Mouse (Mus musculus): Measurements from ENCODE around the gene Mrpl45.
A peak's percentile ranks its signal among the peaks of the same experiment; 100 is the strongest.
"Not testable (repeated sequence)": the region's sequence is repeated elsewhere in the genome, so short reads cannot be mapped to it uniquely, and the experiment has no call there.

Gene Mrpl45

DNA sequence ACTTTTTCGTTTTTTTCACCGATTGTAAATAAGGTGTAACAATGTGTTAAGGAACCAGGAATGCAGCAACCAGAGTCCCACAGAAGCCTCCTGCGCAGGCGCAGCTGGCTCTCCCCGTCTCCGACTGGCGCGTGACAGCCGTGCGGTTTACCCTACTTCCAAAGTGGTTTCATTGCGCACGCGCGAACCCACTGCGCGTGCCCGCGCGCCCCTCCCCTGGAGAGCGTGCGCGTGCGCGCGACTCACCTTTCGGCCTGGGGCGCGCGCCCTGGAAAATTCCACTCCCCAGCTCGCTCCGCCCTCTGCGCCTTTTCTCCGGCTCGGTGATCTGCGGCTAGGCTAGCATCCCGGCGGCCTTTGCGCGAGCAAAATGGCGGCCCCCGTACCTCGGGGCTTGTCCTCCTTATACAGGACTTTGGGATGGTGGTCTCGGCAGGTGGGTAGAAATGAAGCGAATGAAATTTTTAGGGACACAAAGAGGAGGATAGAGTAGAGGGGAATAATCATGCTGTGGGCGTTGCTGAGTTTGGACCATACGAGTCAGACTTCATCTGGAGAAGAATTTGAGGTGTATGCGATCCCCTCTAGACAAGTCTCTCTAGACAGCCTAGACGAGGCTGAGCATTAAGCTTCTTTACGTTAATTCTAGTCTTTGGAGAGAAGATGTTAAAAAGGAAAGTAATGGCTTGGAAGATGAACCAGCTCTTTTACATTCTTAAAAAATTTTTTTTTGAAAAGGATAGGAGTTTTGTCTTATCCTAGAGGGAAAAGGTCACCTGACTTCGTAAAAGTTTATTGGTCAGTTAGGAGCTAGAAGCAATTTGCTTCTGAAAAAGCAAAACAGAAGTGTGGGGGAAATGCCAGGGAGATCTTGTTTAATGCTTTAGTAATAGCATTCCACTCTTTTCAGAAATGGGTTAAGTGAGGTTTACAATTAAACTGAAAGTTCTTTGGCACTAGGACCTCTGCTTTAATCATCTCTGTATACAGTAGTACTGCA, at the start of gene Mrpl45:
Mrpl45 (plus strand) TSS at position 213 of the 1,000 bp plus-strand sequence.
- peak; percentile 99 for DNase-seq

DNA sequence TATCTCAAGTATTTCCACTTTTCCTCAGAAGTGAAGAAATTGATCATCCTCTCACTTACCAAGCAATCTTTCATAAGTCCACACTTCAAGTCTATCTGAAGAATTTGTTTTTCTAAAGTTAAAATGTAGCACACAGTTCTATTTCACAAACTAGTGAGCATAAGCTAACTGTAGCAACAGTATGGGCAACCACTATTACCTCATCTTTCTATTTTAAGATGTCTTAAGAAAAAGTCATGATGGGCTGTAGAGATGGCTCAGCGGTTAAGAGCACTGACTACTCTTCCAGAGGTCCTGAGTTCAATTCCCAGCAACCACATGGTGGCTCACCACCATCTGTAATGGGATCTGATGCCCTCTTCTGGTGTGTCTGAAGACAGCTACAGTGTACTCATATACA, 49.0 kb upstream of the Mrpl45 start:
- not testable (repeated sequence) for DNase-seq

DNA sequence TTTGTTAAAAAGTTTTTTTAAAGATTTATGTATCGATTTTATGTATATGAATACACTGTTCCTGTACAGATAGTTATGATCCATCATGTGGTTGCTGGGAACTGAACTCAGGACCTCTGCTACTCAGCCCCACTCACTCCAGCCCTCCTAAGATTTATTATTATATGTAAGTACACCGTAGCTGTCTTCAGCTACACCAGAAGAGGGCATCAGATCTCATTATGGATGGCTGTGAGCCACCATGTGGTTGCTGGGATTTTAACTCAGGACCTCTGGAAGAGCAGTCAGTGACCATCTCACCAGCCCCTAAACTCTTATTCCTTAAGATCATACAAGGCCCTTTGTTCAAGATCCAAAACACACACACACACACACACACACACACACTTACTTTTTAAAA, 45.5 kb upstream of the Mrpl45 start:
- not testable (repeated sequence) for DNase-seq

DNA sequence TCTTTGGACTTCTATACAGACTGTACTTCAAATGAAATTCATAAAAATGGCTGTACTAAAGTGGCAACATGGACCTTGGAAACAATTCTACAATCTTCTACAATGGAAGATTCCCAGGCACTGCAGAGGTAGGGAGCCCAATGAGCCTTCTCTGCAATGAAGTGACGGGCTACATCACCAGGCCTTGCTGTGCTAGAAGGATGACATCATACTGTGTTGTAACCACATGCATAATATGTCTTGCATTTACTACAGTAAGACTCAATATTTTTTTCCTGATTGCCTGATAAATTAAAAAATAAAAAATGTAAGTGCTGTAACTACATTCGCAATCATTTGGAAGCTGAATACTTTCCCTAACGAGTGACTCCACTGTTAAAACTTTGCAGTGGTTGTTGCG, 42.7 kb upstream of the Mrpl45 start:
- no peak for DNase-seq

DNA sequence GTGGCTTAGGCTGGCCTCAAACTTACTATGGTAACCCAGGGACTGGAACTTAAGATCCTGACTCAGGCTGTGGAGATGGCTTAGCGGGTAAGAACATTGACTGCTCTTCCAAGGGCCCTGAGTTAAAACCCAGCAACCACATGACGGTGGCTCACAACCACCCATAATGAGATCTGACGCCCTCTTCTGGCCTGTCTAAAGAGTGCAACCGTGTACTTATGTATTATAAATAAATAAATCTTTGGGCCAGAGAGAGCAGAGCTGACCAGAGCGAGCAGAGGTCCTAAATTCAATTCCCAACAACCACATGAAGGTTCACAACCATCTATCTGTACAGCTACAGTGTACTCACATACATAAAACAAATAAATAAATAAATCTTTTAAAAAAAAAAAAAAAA, 41.9 kb upstream of the Mrpl45 start:
- no peak for DNase-seq

DNA sequence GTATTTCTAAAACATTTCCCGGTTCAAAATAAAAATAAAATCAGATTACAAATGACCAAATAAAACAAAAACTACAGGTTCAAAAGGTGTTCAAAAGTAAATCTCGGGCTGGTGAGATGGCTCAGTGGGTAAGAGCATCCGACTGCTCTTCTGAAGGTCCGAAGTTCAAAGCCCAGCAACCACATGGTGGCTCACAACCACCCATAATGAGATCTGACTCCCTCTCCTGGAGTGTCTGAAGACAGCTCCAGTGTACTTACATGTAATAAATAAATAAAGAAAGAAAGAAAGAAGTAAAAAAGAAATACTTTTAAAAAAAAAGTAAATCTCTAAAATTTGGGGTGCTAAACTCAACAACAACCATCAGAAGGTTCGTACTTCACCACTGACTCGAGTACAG, 40.6 kb upstream of the Mrpl45 start:
- not testable (repeated sequence) for DNase-seq

DNA sequence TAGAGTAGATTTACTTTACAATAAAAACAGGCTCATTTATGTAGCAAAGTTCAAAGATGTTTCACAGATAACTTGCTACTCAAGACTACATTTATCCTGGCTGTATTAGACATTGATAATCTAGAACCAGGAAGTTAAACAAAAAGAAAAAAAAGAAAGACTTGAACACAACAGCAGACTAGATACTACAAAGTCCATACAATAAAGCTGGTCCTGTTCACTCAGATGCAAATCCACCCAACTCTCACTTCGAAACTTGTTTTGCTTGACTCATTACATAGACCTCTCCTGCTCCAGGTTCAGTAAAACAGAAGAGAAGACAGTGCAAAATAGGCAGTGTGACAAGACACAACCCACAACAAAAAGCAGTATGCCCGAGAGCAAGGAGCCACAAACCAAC, 40.2 kb upstream of the Mrpl45 start:
- DNase-seq: no peak

DNA sequence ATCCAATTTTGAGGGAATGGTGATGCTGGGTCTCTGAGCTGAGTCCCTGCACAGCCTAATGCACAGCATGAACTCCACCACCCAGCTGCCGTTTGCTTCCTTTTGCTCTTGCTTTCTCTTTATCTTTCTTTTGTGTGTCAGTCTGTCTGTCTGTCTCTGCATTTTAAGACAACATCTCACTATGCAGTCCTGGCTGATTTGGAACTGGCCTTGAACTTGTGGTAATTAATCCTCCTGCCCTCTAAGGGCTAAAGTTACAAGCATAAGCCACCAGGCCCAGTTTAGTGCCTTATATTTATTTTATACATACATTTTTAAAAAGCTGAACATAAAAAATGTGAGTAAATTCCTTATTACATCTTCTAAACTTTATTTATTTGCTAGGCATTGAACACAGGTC, 39.5 kb upstream of the Mrpl45 start:
- no peak for DNase-seq

DNA sequence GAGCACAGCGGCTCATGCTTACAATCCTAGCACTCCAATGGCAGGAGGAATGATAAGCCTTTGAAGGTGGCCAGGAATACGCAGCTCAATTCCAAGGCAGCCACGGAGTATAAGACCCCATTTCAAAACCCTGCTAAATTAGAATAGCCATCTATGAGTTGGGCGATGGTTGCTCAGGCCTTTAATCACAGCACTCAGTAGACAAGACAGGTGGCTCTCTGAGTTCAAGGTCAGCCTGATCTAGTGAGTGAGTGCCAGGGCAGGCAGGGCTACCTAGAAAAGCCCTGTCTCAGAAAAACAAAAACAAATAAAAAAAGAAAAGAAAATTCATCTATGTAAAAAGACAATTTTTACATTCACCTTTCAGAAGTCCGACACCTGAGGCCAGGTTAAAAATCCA, 38.4 kb upstream of the Mrpl45 start:
- no peak for DNase-seq

DNA sequence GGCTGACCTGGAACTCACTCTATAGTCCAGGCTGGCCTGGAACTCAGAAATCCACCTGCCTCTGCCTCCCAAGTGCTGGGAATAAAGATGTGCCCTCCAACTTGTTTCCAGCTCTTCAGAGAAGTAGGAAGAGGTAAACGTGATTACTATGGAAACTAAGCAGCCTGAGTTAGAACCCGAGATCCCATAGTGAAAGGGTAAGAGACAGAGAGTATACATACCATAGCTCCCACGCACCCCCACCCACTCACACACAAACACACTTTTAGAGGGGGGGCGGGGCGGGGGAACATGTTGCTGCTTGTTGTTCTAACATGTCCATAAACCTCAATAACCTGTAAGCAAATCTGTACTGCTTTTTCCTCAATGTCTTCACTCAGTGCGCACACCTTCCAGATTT, 37.1 kb upstream of the Mrpl45 start:
- no peak for DNase-seq

DNA sequence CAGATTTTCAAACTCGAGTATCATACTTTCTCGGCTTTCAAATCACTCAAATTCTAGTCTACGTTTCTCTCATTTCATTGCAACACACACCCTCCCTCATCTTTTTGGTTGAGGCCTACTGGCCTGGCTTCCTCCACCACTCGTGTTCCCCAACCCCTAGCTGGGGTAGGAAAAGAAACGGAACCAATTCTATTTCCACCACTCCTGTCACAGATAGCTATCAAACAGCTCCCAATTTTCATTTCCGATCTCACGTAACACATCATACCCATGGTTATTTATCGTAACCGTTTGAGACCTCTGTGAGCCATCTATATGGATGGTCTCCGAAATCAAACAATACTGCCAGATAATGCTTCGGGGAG, 36.5 kb upstream of the Mrpl45 start:
- no peak for DNase-seq

DNA sequence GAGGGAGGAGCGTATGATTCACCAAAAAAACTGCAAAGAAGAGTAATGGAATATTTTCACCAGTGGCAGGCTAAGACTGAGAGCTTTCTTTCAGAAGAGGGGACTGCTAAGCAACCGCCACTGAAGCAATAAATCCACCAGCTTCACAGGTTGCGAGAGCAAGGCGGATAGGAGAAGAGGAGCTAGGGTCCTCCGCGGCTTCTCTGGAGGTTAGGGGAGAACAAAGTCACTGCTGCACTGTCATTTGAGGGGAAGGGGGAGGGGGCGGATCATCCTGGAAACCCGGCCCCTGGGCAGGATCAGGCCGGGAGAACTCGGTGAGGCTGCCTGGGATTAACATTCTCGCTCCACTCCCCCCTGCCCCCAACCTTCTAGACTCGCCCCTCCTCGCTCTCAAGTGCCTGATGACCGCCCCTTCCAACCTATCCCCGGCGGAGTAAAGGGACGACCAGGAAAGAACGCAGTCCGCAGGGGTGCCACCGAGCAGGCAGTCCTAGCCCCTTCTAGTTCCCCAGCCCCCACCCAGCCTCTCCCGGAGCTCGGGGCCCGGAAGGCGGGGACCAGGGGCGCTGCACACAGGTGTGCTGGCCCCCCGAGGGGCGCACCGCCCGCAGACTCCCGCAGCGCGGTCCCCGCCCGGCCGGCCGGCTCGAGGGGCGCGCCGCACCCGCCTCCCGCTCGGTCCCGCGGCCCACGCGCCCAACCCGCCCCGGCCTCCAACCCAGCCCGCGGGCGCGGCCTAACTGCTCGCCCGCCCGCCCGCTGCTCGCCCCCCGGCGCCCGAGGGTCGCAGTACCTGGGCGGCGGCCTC, 35.9 kb upstream of the Mrpl45 start:
- peak; percentile 93 for DNase-seq

DNA sequence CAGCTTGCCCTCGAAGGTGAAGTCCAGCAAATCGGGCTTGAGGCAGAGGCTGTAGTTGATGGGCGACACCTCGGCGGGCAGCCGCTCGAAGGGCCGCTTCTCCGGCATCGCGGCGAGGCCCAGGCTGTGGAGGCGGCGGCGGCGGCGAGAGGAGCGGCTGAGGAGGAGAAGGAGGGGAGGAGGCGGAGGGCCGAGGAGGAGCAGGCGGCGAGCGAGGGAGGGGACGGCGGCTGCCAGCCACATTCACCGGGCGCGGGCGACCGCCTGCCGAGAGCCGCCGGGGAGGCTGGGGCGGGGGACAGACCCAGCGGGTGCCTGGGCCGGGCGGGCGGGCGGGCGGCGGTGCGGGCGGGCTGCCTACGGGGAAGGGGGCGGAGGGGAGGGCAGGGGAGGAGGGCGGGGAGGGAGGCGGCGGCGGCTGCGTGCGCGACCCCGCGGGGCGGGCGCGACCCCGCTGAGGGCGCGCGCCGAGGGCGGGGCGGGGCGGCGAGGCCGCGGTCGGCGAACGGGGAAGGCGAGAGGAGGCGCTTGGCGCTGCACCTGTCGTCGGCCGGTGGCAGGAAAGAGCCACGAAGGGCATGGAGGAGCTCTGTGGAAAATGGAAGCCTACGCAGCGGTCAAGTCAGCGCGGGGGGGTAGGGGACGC, 35.2 kb upstream of the Mrpl45 start, which contains the start of gene Npepps:
Npepps (minus strand) TSS at position 423 of the 646 bp plus-strand sequence.
- peak; percentile 86 for DNase-seq

DNA sequence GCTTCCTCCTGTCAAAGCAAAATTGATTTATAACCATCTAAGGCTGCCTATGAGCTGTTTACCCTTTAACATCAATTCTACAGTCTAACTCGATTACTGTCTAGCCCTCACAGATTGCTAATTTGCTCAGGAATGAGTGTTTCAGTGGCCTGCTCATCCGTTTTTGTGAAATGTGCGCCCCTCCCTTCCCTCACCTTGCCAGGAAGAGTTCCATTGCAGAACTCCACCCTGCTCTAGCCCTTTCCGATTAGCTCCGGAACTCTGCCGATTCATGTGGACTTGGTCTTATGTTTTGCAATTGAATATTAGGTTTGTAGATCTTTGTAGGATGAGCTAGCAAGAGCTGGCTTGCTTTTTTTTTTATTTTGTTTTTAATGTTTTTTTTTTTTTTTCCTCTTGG, 33.3 kb upstream of the Mrpl45 start:
- DNase-seq: no peak

DNA sequence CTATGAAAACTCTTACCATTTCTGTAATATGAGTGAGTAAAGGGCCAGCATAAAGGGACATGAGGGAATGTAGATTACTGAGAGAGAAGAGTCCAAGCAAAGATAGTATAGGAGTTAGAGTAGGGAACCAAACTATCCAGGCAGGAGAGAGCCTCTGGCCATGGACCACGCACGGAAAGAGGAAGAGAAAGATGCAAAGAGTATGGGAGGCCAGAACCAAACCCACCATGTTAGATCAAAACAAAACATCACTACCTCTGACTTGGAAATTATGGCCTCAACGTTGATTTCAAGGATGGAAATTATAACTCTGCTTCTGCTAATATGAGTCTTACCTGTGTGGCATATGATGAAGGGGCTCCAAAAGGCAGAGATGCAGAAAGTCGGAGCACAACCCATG, 30.7 kb upstream of the Mrpl45 start:
- no peak for DNase-seq

DNA sequence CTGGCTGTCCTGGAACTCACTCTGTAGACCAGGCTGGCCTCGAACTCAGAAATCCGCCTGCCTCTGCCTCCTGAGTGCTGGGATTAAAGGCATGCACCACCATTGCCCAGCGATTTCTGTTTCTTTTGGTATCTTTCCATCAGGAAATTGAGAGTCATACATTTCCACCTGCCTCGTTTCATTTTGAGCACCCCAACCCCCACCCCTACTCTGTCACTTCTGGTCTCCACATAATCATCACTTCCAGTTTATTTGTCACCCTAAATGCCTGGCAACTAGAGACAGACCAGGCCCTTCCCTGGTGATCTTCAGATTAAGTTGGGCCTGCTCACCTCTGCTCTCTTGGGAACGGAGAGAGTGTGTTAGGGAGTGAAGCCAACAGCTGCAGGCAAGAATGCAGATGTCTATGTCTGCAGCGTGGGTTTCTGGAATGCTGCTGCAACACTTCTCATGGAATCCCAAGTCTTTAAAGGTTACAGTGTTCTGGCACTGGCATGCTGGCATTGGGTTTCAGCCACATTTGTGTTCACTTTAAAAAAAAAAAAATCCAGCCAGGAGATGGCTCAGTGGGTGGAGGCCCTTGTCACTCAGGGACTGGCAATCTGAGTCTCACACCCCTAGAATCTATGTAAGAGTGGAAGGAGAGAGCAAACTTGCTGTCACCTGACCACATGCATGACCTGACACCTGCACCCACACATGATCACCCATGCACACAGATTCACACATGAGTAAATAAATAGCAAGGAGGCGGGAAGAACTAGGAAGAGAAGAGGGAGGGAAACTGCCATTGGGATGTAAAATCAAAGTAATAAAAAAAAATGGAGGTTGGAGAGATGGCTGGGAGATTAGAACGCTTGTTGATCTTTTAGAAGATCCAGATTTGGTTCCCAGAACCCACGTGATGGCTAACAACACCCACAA, 29.4 kb upstream of the Mrpl45 start:
- DNase-seq: no peak

DNA sequence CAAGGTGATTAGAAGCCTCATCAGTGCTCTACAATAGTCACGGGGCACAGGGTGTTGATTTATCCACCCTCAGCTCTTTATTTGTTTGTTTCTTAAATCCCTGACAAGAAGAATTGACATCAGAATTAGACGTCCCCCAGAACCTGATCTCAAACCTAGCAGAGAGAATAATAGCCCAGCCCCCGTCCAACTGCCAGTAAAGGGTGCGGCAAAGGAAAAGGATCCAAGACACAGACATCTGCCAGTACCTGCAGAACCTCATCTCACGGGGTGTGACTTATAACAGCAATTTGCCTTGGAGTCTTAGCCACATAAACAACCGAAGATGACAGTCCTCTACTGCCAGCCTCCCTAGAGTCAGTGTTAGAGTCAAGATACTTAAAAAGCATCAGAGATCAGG, 28.5 kb upstream of the Mrpl45 start:
- DNase-seq: no peak

DNA sequence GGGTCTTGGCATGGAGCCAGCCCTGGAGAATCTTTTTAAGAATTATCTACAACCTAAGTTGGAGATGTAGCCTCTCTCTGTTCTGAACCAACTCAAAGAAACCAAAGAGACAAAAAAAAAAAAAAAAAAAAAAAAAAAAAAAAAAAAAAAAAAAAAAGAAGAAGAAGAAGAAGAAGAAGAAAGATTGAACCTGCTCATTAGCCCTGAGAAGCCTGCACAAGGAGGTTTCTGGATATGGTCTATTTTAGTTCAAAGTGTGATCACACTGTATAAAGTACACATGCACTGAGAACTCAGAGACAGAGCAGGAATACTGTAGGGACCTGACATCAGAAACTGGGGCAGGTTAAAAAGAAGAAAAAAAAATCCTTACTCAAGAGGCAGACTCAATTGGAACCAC, 27.9 kb upstream of the Mrpl45 start:
- DNase-seq: no peak

DNA sequence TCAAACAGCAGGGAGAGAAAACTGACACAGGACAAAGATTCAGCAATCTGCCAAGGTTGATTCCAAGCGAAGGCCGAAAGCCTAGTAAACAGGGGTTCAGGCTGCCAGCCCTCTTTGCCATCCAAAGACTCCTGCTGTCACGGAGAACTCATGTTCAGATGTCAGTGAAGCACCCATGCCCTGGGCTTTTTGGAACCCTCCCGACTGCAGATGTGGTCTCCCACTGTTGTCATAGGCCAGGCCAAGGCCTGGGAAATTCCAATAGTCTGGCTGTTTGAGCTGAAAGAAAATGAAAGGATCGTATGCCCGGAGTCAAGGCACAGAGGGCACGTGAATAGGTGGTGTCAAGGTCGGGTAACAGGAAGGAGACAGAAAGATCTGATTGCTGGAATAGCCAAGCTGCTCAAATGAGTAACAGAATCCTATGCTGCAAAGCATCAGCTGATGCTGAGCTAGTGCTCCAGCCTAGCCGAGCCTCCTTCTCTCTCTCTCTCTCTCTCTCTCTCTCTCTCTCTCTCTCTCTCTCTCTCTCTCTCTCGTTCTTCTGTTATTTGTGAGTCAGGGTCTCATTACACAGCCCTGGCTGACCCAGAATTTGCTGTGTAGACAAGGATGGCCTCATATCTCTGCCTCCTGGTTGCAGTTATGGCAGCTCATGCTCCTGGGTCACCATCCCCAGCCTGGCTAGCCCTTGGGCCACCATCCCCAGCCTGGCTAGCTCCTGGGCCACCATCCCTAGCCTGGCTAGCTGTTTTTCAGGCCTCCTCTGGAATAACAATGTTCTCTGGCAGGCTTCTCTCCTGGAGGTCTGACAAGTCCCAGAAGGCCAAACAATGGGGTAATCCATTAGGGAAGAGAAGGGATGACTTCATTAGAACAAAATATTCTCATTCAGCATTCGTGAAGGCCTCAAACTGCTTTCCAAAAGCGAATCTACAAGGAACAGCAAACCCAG, 26.0 kb upstream of the Mrpl45 start:
- no peak for DNase-seq

DNA sequence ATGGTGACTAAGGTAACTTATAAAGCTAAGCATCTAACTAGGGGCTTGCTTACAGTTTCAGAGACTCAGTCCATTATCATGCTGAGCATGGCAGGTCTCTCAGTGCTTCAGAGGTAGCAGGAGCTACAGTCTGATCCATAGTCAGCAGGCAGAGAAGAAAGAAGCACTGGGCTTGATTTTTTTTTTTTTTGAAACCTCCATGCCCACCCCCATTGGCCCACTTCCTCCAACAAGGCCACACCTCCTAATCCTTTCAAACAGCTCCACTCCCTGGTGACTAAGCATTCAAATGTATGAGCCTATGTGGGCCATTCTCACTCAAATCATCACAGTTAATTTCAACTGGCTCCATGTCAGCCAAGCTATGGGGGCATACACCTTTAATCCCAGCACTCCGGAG, 22.8 kb upstream of the Mrpl45 start:
- no peak for DNase-seq

DNA sequence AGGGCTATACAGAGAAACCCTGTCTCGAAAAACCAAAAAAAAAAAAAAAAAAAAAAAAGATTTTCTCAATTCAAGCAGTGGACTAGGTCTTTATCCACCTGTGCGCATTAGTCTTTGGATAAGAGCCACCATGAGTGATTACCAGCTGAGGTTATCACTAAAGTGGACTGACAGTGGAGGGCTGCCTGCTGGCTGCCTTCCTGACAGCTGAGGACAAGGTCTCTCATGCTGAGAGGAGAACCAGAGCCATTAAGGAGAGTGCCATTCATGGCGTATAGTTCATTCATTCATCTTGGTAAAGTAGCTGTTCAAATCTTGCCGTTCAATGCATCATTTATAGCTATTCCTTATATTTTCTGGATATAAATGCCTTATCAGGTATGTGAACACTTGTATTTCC, 19.0 kb upstream of the Mrpl45 start:
- DNase-seq: no peak

Measured in retina, postnatal 1 day (tissue).